Mouse (Mus musculus) ovary, postnatal 14 days (tissue): ENCODE results near the gene Ubr1.
A peak's percentile ranks its signal among the peaks of the same experiment; 100 is the strongest.

Source experiments
- DNase-seq: peaks from one replicate; pipeline ENCODE4 v3.0.0; 2022; ENCODE audit warnings: low spot score

The Ubr1 gene

DNA sequence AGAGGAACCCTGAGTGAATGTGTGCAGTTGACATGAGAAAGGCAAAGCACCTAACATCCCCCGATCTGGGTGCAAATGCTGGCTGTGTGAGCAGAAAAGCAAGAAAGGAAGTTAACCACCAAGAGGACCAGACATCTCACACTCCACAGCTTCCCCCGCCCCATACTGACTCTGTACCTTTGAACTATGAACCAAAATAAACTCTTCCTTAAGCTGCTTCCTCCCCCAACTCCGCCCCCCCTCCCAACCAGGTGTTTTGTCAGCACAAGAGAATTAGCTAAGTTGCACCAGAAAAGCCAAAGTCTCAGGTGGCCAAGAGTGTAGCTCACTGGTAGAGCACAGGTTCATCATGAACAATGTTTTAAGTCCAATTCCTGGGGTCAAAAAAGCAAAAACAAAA, 117.4 kb downstream of the Ubr1 start:
- no peak for DNase-seq

DNA sequence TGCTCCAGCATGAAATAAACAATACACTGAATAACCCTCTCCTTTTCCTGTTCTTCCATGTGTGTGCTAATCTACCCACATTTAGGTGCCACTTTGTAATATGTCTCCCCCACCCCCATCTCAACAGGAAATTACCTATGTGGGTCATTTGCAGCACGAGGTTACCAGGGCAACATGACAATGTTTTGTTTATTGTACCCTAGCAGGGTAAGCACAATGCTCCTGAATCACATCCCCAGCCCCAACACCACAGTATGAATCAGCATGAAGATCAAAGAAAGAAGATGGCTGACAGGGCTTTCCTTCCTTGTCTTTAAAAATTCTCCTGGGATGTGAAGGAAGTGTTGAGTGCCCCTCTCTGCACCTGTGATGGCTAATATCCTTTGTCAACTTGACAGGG, 117.9 kb downstream of the Ubr1 start:
- no peak for DNase-seq

DNA sequence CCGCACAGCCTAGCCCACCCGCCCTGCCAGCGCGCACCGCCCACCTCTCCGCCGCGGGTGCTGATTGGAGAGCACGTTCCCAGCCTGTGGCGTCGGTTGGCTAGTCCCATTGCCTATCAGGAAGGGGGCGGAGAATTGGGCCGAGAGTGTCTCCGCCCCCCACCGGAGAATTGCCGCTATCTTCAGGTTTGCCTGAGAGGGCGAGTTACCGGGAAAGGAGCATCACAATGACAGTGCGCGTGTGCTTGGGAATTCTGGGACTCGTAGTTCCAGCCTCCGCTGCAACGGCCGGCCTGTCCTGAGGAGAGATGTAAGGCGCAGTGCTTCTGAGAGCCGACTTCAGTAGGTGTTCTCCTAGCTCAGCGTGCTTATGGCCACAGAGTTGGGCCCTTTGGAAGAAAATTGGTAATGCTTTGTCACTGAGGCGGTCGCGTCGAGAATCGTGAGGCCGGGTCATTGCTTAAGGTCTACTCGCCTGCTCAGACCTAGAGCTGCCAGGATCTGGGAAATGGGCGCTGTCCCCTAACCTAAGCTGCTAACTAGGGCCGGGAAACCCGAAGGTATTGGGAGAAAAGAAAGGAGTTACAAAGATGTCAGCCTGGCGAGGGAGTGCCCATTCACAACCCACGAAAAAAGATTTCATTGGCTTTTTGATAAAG, 120.0 kb downstream of the Ubr1 start, which contains the start of gene Ttbk2:
Gene Ttbk2, minus strand, starts transcription at position 181 of the 659 bp plus-strand sequence.
- DNase-seq: peak; percentile 98

DNA sequence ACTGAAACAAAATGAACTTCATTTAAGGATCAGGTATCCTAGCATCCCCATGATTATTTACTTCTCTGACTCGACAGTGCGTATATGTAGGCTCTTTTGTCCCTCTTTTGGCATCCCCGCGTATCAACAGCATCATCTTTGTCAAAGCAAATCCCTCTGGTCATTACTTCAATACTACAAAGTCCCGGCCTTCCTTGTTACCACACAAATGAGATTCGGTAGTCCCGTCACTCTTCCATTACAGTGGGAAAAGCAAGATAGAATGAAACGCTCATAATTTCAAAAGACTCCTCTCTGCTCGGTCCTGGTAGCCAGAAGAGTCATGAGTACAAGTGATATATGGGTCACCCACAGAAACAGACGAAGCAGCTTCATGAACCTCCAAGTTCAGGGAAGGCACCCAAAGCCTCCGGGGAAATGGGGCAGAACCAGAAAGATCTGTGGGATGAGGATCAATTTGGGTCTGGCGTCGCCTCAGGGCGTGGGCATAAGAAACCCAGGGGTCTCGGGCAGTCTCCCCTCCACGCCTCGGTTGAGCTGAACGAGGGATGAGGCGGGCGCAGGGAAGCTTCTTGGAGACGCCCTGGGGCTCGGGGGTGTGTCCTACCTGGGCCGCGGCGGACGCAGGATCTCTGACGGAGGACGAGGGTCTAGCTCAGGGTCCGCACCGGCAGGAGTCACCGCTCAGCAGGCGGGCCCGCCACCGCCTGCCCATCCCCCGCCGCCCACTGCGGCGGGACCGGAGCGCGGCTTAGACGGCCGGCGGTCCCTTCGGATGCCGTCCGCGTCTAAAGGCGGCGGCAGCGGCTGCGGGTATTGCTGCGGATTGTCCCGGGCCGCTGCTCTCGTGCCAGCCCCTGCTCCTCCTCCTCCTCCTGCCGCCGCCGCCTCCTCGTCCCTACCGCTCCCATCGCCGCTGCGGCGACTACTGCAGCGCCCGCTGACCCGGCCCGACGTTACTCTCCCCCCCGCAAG, 120.8 kb downstream of the Ubr1 start, which contains the start of gene Cdan1:
Gene Cdan1, minus strand, starts transcription at position 680 of the 975 bp plus-strand sequence.
- DNase-seq: peak; percentile 35

DNA sequence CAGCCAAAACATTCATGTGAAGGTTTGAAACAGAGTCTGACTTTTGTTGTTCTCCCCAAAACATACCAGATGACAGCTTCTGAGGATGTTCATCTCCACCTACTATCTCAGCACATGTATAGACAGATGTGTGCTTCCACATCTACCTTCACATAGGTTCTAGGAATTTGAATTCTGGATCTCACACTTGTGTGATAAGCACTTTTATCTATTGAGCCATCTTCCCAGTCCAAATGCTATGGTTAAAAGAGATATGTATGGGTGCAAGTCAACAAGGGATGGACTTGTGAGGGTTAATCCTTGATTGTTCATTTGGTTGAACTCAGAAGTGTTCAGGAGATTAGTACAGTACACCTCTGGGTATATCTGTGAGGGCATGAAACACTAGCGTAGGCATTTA, 125.2 kb downstream of the Ubr1 start:
- no peak for DNase-seq

DNA sequence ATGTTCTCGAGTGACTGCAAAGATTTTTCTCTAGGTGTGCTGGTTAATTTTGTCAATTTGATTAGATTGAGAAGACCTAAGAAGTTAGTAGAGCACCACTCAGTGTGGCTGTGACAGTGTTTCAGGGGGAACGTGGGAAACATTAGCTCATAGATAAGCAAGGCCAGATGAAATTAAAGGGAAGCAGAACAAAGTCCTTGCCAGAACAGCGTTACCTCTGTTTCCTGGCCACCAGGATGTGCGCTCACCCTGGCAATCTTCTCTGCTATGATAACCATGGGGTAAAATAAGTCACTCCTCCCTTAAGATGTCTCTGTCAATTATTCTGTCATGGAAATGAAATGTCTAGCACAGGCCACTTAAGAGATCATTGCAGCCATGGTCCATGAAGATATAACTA, 126.5 kb downstream of the Ubr1 start:
- no peak for DNase-seq

DNA sequence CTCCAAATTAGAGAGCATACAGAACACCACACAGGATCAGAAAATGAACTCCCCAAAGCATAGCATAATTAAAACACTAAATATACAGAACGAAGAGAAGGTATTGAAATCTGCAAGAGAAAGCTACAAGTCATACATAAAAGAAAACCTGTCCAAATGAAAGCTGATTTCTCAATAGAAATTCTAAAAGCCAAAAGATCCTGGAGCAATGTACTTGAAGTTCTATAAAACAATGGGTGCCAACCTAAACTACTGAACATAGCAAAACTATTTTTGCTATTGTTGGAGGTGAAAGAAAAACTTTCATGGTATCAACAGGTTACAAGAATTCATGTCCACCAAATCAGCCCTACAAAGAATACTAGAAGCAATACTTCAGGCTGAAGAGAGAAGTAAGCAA, 129.3 kb downstream of the Ubr1 start:
- no peak for DNase-seq

DNA sequence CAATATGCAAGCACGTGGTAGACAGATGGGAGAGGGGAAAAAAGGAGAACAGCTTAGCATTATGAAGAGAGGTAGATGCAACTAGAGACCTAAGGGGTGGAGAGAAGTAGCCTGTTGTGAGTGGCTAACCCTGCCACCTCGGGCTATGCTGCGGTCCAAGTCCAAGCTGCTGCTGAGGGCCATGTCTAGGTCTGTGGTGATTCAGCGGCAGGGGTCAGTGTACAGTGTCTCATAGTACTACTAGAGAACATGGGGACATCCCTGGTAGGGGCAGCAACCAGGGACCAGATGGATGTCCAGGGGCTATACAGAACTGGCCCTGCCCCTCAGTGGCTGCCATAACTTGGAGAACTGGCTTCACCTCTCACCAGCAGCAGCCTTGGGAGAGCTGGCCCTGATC, 135.3 kb downstream of the Ubr1 start:
- no peak for DNase-seq

DNA sequence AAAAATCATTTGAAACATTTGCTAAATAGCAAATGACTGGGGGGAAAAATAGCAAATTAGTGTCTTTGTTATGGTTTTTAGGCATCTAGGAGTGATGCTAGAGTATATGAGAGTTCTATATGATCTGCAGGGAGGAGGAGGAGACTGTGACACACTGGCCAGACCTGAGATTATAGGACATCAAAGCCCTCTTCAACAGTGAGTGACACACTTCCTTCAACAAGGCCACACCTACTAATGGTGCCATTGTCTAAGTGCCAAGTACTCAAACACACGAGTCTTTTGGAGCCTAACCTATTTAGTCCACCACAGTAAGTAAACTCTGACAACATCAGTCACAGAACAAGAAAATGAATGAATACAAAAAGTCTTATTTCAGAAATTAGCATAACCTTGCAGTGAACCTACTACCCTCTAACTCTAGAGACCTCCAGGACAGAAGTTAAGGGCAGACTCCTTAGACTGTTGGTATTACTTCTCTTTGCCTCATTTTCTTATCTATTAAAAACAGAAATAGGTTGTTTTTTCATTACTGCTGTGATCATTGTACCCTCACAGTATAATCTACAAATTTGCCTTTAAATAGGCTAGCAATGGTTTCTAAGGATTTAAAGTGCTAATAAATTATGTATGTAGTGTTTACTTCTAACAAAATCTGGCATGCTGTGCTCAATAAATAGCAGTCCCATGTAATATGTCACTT, 143.4 kb downstream of the Ubr1 start:
- no peak for DNase-seq
